Mouse (Mus musculus): ENCODE results near the gene Tbc1d5.

The Tbc1d5 gene

GRCm38 (mm10) chr17:50872600-50872999, 306.6 kb downstream of the Tbc1d5 start:
- no peak for DNase-seq

DNA sequence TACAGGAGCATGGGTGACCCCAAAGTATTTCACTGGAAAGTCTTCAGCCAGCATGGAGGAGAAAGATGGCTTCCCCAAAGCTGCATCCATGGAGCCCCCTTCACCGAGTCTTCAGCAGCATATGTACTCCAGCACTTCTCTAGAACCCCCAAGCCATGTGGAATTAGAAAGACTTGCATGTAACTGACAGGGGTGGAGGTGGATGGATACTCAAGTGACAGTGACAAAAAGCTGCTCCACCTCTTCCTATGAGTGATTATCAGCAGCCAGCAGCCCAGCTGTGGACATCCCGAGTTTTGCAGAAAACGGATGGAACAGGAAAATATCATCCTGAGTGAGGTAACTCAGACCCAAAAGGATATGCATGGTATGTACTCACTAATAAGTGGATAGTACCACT, 311.9 kb downstream of the Tbc1d5 start:
- no peak for DNase-seq

GRCm38 (mm10) chr17:50864781-50865180, 314.4 kb downstream of the Tbc1d5 start:
- no peak for DNase-seq

GRCm38 (mm10) chr17:50853220-50853619, 325.9 kb downstream of the Tbc1d5 start:
- no peak for DNase-seq

DNA sequence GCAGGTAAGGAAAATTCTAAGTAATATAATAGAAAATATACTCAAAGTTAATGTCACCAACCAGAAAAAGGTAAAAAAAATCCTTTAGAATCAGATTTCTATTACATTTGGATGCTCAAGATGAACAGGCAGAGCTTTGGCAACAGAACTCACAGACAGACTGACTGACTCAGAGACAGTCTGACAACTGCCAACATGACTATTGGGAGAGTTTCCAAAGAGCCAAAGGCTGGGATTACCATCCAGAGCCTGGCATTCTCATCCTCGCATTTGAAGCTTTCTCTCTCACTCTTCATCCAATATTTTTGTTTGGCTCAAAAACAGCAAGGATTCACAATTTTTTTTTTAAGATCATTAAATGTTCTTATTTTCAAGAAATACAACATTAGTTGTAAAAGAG, 327.8 kb downstream of the Tbc1d5 start:
- no peak for DNase-seq

DNA sequence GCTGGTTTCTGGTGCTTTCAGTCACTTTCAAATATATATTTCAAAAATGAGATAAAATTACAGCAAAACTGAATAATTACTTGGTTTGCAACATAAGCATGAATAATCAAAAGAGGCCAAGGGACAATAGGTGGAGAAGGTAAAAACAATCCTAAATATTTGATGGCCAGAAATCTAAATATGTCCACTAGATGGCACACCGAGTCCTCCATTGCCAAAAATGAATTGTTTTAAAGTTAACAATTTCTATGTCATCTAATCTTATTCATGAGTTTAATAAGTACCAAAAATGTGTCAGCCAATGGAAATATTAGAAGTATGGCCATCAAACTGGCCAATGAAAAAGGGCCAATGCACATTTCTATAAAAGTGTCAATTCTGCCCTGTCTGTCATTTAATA, 365.1 kb downstream of the Tbc1d5 start:
- no peak for DNase-seq

DNA sequence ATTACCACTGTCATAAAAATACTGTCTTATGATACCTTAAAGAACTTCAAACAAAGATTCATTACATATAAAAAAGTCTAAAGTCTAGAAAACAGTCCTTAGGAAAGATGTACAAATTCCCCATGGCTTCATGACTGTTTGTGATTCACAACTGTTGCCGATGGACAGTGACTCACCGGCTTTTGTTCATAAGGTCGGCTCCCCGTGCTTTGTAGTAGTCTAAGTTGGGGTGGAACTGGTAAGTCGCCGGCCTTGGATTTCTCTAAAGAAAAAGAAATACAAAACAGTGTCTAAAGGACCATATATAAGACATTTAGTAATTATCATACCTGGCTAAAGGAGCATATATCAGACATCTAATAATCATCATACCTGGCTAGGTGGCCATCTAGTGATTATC, 365.6 kb downstream of the Tbc1d5 start:
- DNase-seq, result no peak

- no peak for DNase-seq
Measured at GRCm38 (mm10) chr17:50805631-50806030, 373.5 kb downstream of the Tbc1d5 start.

GRCm38 (mm10) chr17:50803234-50803633, 375.9 kb downstream of the Tbc1d5 start:
- no peak for DNase-seq

- no peak for DNase-seq
Measured at GRCm38 (mm10) chr17:50802380-50802779, 376.8 kb downstream of the Tbc1d5 start.

DNA sequence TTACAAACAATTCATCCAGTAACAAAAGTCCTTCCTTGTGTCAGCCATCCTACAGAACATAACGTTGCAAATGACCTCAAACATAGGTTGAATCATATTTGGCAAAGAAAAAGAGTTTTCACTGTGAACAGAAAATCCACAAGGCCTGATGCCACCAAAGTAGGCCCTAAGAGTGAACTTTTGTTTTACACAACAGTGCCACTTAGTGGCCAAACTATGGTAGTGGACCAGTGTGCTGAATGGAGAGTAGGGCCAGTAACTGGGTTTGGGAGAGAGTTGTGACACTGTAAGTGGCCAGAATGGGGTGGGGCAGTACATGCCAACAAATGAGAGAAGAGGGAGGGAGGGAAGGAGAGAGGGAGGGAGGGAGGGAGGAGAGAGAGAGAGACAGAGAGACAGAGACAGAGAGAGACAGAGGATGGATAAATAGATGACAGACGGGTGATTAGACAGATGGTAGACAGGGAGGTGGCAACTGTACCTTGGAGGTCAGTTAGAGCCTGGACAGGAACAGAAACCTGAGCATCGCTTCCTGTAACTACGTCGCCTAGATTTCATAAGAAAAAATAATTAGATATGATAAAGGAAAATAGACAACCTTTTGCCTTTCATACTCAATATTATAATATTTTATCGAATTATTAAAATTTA, 383.6 kb downstream of the Tbc1d5 start:
- peak; percentile 76 for DNase-seq

DNA sequence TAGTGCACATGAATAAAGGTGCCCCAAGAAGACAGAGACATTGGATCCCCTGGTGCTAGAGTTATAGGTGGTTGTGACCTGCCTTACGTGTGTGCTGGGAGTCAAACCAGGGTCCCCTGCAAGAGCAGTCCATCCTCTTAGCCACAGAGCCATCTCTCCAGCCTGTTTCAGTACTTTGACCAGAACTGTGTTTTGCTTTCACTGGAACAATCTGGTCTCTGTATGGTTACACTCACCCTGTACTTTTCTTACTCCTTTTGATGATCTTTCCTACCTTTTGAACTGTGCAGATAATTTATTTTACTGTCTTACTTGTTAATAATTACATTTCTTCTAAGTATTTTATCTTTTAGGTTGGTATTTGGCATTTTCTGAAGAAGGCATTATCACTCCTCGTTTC, 387.5 kb downstream of the Tbc1d5 start:
- no peak for DNase-seq

DNA sequence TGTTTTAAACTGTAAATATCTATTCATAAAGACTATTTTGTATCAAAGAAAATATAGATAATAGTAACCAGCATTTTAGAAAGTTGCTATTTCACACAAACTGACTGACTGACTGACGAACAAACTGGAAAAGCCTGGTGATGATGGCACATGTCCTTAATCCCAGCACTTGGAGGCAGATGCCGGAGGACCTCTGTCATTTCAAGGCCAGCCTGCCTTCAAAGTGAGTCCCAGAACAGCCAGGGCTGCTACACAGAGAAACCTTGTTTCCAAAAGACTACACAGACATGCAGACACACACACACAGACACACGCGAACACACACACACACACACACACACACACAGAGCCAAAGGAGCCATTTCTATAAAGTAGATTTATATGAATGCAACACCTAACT, 390.3 kb downstream of the Tbc1d5 start:
- no peak for DNase-seq

- DNase-seq, result no peak
Measured at GRCm38 (mm10) chr17:50775247-50775646, 403.9 kb downstream of the Tbc1d5 start.

DNA sequence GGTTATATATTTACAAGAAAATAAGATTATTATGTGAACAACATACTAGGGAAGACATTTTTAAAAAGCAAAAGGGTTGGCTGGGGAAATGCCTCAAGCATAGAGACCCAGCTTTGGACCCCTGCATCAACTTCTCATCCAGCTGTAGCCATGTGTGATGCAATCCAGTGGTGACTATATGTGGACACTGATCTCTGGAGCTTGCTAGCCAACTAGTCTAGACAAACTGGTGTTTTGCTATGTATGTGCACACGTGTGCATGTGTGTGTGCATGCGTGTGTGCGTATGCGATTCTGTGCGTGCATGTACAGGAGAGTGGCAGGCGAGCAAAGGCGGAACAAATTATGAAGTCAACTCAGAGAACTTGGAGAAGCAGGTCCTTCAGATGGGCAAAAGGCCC, 414.8 kb downstream of the Tbc1d5 start:
- DNase-seq, result no peak

- DNase-seq, result peak; percentile 30
Measured at GRCm38 (mm10) chr17:50763407-50763806, 415.7 kb downstream of the Tbc1d5 start.

DNA sequence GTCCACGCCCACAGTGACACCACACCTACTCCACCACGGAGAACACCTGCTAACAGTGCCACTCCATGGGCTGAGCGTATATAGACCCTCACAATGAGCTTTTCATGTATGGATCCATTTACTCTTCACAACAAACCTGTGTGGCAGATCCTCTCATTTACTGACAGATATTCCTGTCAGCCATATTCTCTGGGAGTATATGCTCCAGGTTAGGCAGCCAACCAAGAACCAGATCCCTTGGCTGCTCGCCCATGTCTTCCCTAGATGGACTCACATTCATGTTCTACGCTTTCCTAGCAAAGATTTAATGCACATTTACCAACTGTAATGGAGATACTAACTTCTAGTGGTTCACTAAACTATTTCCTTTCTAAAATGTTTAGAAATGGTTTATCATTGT, 416.9 kb downstream of the Tbc1d5 start:
- no peak for DNase-seq

DNA sequence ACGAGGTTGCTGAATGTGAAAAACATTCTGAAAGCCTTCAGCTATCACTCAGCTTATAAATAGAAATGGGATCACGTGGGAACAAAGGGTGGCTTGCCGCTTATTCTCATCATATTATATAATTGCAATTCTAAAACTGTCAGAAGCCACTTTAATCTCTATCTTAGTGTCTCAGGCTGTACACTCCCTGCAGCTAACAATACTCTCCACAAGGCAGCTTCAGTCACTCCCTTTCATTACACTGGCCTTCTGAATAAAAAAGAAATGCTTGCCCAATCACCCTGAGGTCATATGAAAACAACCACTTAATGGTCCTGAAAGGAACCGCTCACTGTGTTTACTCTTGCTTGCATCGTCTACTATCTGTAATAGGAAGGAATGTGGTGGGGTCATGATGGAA, 418.1 kb downstream of the Tbc1d5 start:
- DNase-seq, result no peak

DNA sequence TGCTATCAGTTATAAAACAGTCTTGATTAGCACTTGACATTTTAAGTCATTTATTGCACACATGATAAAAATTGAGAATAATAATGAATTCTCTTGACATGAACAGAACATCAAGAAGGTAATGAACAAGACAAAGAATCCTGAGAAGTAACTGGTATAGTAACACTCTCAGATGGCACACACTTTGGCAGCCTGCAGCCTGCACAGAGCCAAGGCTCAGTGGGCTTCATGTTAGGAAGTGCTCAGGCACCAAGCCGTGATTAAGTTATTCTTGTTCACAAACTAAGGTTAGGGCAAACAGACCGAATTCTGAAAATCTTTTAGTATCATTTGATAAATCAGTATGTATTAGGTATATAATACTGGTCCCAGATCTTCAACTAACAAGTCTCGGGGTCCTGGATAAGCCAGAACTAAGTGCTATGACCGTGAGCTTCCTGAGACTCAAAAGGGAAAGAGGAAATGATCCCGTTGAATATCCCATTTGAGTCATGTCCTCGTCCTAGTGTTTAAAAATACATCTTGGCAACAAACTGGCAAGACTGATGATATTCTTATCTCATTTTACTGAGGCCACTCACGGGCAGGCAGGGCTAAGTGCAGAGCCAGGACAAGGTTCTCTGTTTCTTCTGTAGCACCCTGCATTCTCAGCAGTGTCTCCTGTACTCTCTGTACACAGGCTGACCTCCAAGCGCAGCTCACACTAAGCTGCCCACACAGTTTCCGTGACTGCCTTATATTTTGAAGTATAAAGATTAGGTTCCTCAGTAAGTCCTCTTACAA, 425.6 kb downstream of the Tbc1d5 start:
- no peak for DNase-seq

GRCm38 (mm10) chr17:50752753-50753152, 426.4 kb downstream of the Tbc1d5 start:
- DNase-seq, result no peak

DNA sequence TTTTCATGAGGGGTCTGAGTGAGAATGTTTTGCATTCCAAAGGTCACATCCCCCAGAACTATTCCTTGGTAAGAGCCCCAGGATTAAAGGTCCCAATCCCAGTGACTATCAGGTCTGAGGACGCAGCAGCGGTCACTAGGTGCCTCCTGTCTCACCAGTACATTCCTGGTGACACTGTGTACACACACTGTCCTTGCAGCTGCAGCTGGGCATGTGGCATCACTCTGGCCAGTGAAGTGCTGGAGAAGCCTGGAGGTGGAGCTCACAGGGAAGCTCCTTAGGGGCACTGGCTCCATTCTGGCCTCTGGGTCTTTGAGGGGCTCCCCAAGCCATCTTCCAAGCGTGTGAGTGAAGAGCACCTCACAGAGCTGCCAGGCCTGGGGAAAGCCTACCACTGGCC, 427.2 kb downstream of the Tbc1d5 start:
- DNase-seq, result no peak

- DNase-seq, result no peak
Measured at GRCm38 (mm10) chr17:50750874-50751273, 428.3 kb downstream of the Tbc1d5 start.

GRCm38 (mm10) chr17:50741386-50741785, 437.8 kb downstream of the Tbc1d5 start:
- no peak for DNase-seq

- DNase-seq, result no peak
Measured at GRCm38 (mm10) chr17:50740804-50741203, 438.3 kb downstream of the Tbc1d5 start.

DNA sequence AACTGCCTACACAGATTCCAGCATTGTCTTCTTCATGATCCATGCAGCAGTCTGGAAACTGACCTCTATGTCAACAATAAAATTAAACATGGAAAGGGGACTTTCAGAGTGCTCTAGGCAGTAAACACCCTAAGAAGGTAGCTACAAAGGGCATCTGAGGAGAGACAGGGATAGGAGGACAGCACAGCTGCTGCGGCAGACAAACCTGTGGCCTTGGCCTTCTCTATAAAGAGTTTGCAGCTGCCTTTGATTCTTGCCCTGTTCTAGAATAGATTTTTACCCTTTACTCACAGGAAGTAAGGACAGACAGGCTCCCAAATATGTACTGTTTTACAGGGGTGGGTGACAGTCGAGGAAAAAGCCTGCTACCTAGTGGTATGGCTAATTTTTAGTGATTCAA, 440.7 kb downstream of the Tbc1d5 start:
- no peak for DNase-seq

All from cerebellum, adult 11-12 months (tissue).